Mouse (Mus musculus) thymus, adult 18-20 months (tissue): ENCODE data around the gene Ifi35.
A peak's percentile ranks its signal among the peaks of the same experiment; 100 is the strongest.
"Not testable (repeated sequence)": the region's sequence is repeated elsewhere in the genome, so short reads cannot be mapped to it uniquely, and the experiment has no call there.

Experiments used
- DNase-seq, 2 experiments: peaks; one replicate each; pipeline ENCODE4 v3.0.0; 2022; ENCODE audit warnings: mixed read lengths in 2 of 2

The Ifi35 gene

GRCm38 (mm10) chr11:101448899-101449298, 692 bp downstream of the Ifi35 start:
- no peak for DNase-seq

- DNase-seq, result not testable (repeated sequence)
These were observed 1.4 kb downstream of the Ifi35 start for GRCm38 (mm10) chr11:101449596-101449995.

GRCm38 (mm10) chr11:101450394-101450793, 2.2 kb downstream of the Ifi35 start:
- no peak for DNase-seq

GRCm38 (mm10) chr11:101451536-101451935, 3.3 kb downstream of the Ifi35 start:
- DNase-seq, result no peak

GRCm38 (mm10) chr11:101452093-101452774, 4.0 kb downstream of the Ifi35 start:
- DNase-seq, result no peak

- DNase-seq, result no peak
These were observed 6.5 kb downstream of the Ifi35 start for GRCm38 (mm10) chr11:101454702-101455101.

GRCm38 (mm10) chr11:101455627-101456026, 7.4 kb downstream of the Ifi35 start:
- no peak for DNase-seq

GRCm38 (mm10) chr11:101457631-101458030, 9.4 kb downstream of the Ifi35 start:
- no peak for DNase-seq

GRCm38 (mm10) chr11:101458217-101458616, 10.0 kb downstream of the Ifi35 start:
- no peak for DNase-seq

- no peak for DNase-seq
These were observed 11.5 kb downstream of the Ifi35 start for GRCm38 (mm10) chr11:101459716-101460115.

- DNase-seq, result no peak
These were observed 12.1 kb downstream of the Ifi35 start for GRCm38 (mm10) chr11:101460321-101460720.

- DNase-seq, result no peak
These were observed 13.9 kb downstream of the Ifi35 start for GRCm38 (mm10) chr11:101462141-101462540.

GRCm38 (mm10) chr11:101462583-101463440, 14.6 kb downstream of the Ifi35 start:
- DNase-seq, result no peak

GRCm38 (mm10) chr11:101464211-101465100, 16.2 kb downstream of the Ifi35 start, which contains the start of gene Rnd2:
TSS of gene Rnd2 (plus strand) at chr11:101464999.
- no peak for DNase-seq

- peak; percentile 37 to 44 for DNase-seq
These were observed 17.1 kb downstream of the Ifi35 start for GRCm38 (mm10) chr11:101465101-101465868.

GRCm38 (mm10) chr11:101465869-101466551, 17.8 kb downstream of the Ifi35 start, which contains the start of gene Vat1:
TSS of gene Vat1 (minus strand) at chr11:101466230.
- peak; percentile 53 to 58 for DNase-seq

GRCm38 (mm10) chr11:101466552-101466950, 18.3 kb downstream of the Ifi35 start:
- not testable (repeated sequence) for DNase-seq

- peak; percentile 53 to 64 for DNase-seq
These were observed 19.5 kb downstream of the Ifi35 start for GRCm38 (mm10) chr11:101467477-101468262.

GRCm38 (mm10) chr11:101468263-101468688, 20.1 kb downstream of the Ifi35 start:
- DNase-seq, result peak in 1 of 2 experiments; percentile 52

- DNase-seq, result no peak
These were observed 20.5 kb downstream of the Ifi35 start for GRCm38 (mm10) chr11:101468731-101469130.
